In genomic region chr2:153090551-153091165, GRCm38 (mm10) we compare ENCODE assay signal across 11 mouse cellular contexts. TPM values are rescaled to one million over a fixed set of nuclear protein-coding genes. Genes with fewer than 3 reads are reported as not detected.
DNase-seq lines count a peak whose midpoint lies in the region; ATAC-seq and TF ChIP-seq lines count a peak whose summit lies in the region.
"Had no signal": no experiment of that assay in that cellular context is flagged by ENCODE, and none has a peak within 500 bp of the region (broad histone marks: within the 10 kb centered on the region; RNA-seq: fewer than 3 reads in every experiment).

No protein-coding gene starts in this region.

- 29% methylated on average over 10 of the region's 10 CpGs for WGBS in kidney, adult 2 months
- 8% methylated on average over 10 of the region's 10 CpGs for WGBS in liver, embryonic 14.5 days (ENCODE audit: insufficient replicate concordance)
- WGBS in small intestine, adult 2 months = 27% methylated on average over 10 of the region's 10 CpGs
- 49% methylated on average over 10 of the region's 10 CpGs for WGBS in midbrain, embryonic 15.5 days
- 51% methylated on average over 10 of the region's 10 CpGs for WGBS in midbrain, embryonic 14.5 days

- peak; percentile 21; the same call in 1 of the 2 replicates for ATAC-seq in liver, embryonic 14.5 days (ENCODE audit: insufficient read depth)
- ATAC-seq in midbrain, embryonic 15.5 days (replicated peaks) = no peak
- ATAC-seq in midbrain, embryonic 14.5 days (ENCODE audit: low FRiP score, low TSS enrichment) = no peak

- H3K27ac ChIP-seq in kidney, adult 2 months (ENCODE audit: insufficient read depth, low read depth, low read length) = no peak overlapping the region
- no peak overlapping the region for H3K27ac ChIP-seq in liver, embryonic 14.5 days
- peak overlapping the region; percentile 24 for H3K27ac ChIP-seq in small intestine, adult 2 months (ENCODE audit: insufficient read depth, low read depth, low read length)
- no peak overlapping the region for H3K27ac ChIP-seq in midbrain, embryonic 15.5 days
- H3K27ac ChIP-seq in midbrain, embryonic 14.5 days (replicated peaks; ENCODE audit: low read depth, low read length) = no peak overlapping the region
- H3K27ac ChIP-seq: kidney, embryonic 15.5 days; stomach, postnatal 0 days had no signal

- no peak overlapping the region for H3K4me3 ChIP-seq in kidney, adult 2 months (ENCODE audit: insufficient read depth, low read depth, low read length)
- H3K4me3 ChIP-seq in liver, embryonic 14.5 days (ENCODE audit: insufficient read depth in 1 of 2, low read depth in 2 of 2, low read length in 2 of 2) = no peak overlapping the region
- peak overlapping the region; percentile 33 for H3K4me3 ChIP-seq in small intestine, adult 2 months (ENCODE audit: low read depth, low read length)
- H3K4me3 ChIP-seq in midbrain, embryonic 15.5 days = no peak overlapping the region
- no peak overlapping the region for H3K4me3 ChIP-seq in midbrain, embryonic 14.5 days (replicated peaks; ENCODE audit: low read depth, low read length)
- H3K4me3 ChIP-seq: kidney, embryonic 15.5 days; myocyte had no signal

- H3K27me3 ChIP-seq in kidney, adult 2 months (replicated peaks; ENCODE audit: control insufficient read depth, insufficient read depth, low read length) = no peaks in the 10 kb centered on the region
- H3K27me3 ChIP-seq in liver, embryonic 14.5 days (ENCODE audit: control insufficient read depth, insufficient read depth, low read length) = no peaks in the 10 kb centered on the region
- H3K27me3 ChIP-seq in small intestine, adult 2 months (ENCODE audit: control insufficient read depth, insufficient read depth, low read length) = no peaks in the 10 kb centered on the region
- H3K27me3 ChIP-seq in midbrain, embryonic 15.5 days (replicated peaks) = no peaks in the 10 kb centered on the region
- H3K27me3 ChIP-seq in midbrain, embryonic 14.5 days (ENCODE audit: control insufficient read depth, insufficient read depth, low read length) = no peaks in the 10 kb centered on the region
- H3K27me3 ChIP-seq: kidney, embryonic 15.5 days had no signal

- H3K4me1 ChIP-seq in kidney, adult 2 months (ENCODE audit: control insufficient read depth, insufficient read depth, low read length) = no peaks in the 10 kb centered on the region
- H3K4me1 ChIP-seq in liver, embryonic 14.5 days (replicated peaks; ENCODE audit: control insufficient read depth in 2 of 2, insufficient read depth in 2 of 2, low read length in 1 of 2) = peaks cover 0 to 2% of the 10 kb centered on the region in 2 experiments; a peak in 1 of 4 replicates
- H3K4me1 ChIP-seq in small intestine, adult 2 months (ENCODE audit: control insufficient read depth, insufficient read depth, insufficient read length, low read length) = no peaks in the 10 kb centered on the region
- H3K4me1 ChIP-seq in midbrain, embryonic 15.5 days = no peaks in the 10 kb centered on the region
- H3K4me1 ChIP-seq in midbrain, embryonic 14.5 days (ENCODE audit: control insufficient read depth, insufficient read depth, low read length) = no peaks in the 10 kb centered on the region

- no peak for TF ChIP-seq CTCF in kidney, adult 2 months (conservative IDR thresholded peaks at IDR 0.05; ENCODE audit: insufficient read depth, insufficient read length, low read depth, low read length)
- no peak for TF ChIP-seq CTCF in liver, embryonic 14.5 days (IDR thresholded peaks at IDR 0.05; ENCODE audit: low read depth)
- TF ChIP-seq CTCF in small intestine, adult 2 months (IDR thresholded peaks at IDR 0.05; ENCODE audit: extremely low read depth, insufficient read length, insufficient replicate concordance, low read depth, low read length) = no peak

- TF ChIP-seq EP300 in liver, embryonic 14.5 days (IDR thresholded peaks at IDR 0.05; ENCODE audit: low read depth) = no peak

- TF ChIP-seq POLR2A in kidney, adult 2 months (IDR thresholded peaks at IDR 0.05; ENCODE audit: low read depth, low read length) = no peak
- no peak for TF ChIP-seq POLR2A in small intestine, adult 2 months (IDR thresholded peaks at IDR 0.05; ENCODE audit: low read depth, low read length)

- no peak overlapping the region; the same call in 1 of the 2 replicates for H3K4me2 ChIP-seq in liver, embryonic 14.5 days (ENCODE audit: low read depth)
- H3K4me2 ChIP-seq in midbrain, embryonic 15.5 days = no peak overlapping the region
- H3K4me2 ChIP-seq in midbrain, embryonic 14.5 days (ENCODE audit: low read length) = no peak overlapping the region
- H3K4me2 ChIP-seq: kidney, embryonic 15.5 days had no signal

- no peaks in the 10 kb centered on the region for H3K9me3 ChIP-seq in liver, embryonic 14.5 days (ENCODE audit: control insufficient read depth, low read length)
- H3K9me3 ChIP-seq in midbrain, embryonic 15.5 days = no peaks in the 10 kb centered on the region
- no peaks in the 10 kb centered on the region for H3K9me3 ChIP-seq in midbrain, embryonic 14.5 days (ENCODE audit: control insufficient read depth, low read length)
- H3K9me3 ChIP-seq: kidney, embryonic 15.5 days had no signal

- DNase-seq in kidney, adult 2 months = peak; percentile 42
- no peak for DNase-seq in kidney, adult 11 months
- DNase-seq in T-cell, adult 2 months (ENCODE audit: low spot score) = peak; percentile 13
- DNase-seq in liver, embryonic 14.5 days (ENCODE audit: low read depth in 3 of 3, low spot score in 3 of 3) = no peak
- no peak for DNase-seq in left cerebral cortex, adult 18-20 months (ENCODE audit: low spot score in 2 of 2)
- no peak for DNase-seq in midbrain, embryonic 14.5 days

- H3K9ac ChIP-seq in liver, embryonic 14.5 days (replicated peaks) = no peak overlapping the region
- H3K9ac ChIP-seq in midbrain, embryonic 15.5 days = no peak overlapping the region
- no peak overlapping the region for H3K9ac ChIP-seq in midbrain, embryonic 14.5 days (replicated peaks; ENCODE audit: low read length)
- H3K9ac ChIP-seq: kidney, embryonic 15.5 days had no signal

- no peaks in the 10 kb centered on the region for H3K36me3 ChIP-seq in kidney, adult 2 months (ENCODE audit: control insufficient read depth, insufficient read depth, low read length)
- no peaks in the 10 kb centered on the region for H3K36me3 ChIP-seq in liver, embryonic 14.5 days (replicated peaks; ENCODE audit: control insufficient read depth, insufficient read depth, low read depth)
- H3K36me3 ChIP-seq in small intestine, adult 2 months (ENCODE audit: control insufficient read depth, insufficient read depth, low read length) = no peaks in the 10 kb centered on the region
- H3K36me3 ChIP-seq in midbrain, embryonic 15.5 days (replicated peaks) = no peaks in the 10 kb centered on the region
- H3K36me3 ChIP-seq in midbrain, embryonic 14.5 days (ENCODE audit: control insufficient read depth, insufficient read depth, low read length) = no peaks in the 10 kb centered on the region
- H3K36me3 ChIP-seq: kidney, embryonic 15.5 days had no signal

RNA-seq across cellular contexts. Expression of gene Hck, which starts 17.6 kb away (rescaled TPM):
- polyA plus RNA-seq in kidney, adult 2 months (2012; rRNA removed) = 2.9 and 4.4 TPM in 2 replicates
- 5.9 and 6.0 TPM in 2 replicates for polyA plus RNA-seq in liver, embryonic 14.5 days (2012; rRNA removed)
- polyA plus RNA-seq in liver, embryonic 14.5 days (2014; fragmentation: Nextera tagmentation; extraction: Ambion mirVana) = 6.9 and 7.8 TPM in 2 replicates
- polyA plus RNA-seq in small intestine, adult 2 months (2012; rRNA removed) = 16.8 and 31.9 TPM in 2 replicates
- 2.9 and 3.3 TPM in 2 replicates for polyA plus RNA-seq in midbrain, embryonic 15.5 days (2015; fragmentation: Nextera tagmentation; extraction: Ambion mirVana)
- 1 to 10 TPM; 2.3 to 3.3 TPM for total RNA-seq in left cerebral cortex, adult 18-20 months (2021)
- 1.4 and 2.3 TPM in 2 replicates for polyA plus RNA-seq in midbrain, embryonic 14.5 days (2014; fragmentation: Nextera tagmentation; extraction: Ambion mirVana)

RNA-seq across cellular contexts. Expression of gene Ccm2l, which starts 24.9 kb away (rescaled TPM):
- 23.0 and 25.1 TPM in 2 replicates for polyA plus RNA-seq in kidney, adult 2 months (2012; rRNA removed)
- polyA plus RNA-seq in liver, embryonic 14.5 days (2012; rRNA removed) = 2.1 and 2.2 TPM in 2 replicates
- polyA plus RNA-seq in liver, embryonic 14.5 days (2014; fragmentation: Nextera tagmentation; extraction: Ambion mirVana) = 0.71 and 0.81 TPM in 2 replicates
- 6.9 and 9.2 TPM in 2 replicates for polyA plus RNA-seq in small intestine, adult 2 months (2012; rRNA removed)
- 1.7 and 2.7 TPM in 2 replicates for polyA plus RNA-seq in midbrain, embryonic 15.5 days (2015; fragmentation: Nextera tagmentation; extraction: Ambion mirVana)
- total RNA-seq in left cerebral cortex, adult 18-20 months (2021) = 1 to 10 TPM; 4.5 to 4.6 TPM
- 1.5 and 2.0 TPM in 2 replicates for polyA plus RNA-seq in midbrain, embryonic 14.5 days (2014; fragmentation: Nextera tagmentation; extraction: Ambion mirVana)
- polyA plus RNA-seq: myocyte had no signal

RNA-seq across cellular contexts. Expression of gene Xkr7, which starts 59.0 kb away (rescaled TPM):
- not detected in 2 replicates for polyA plus RNA-seq in kidney, adult 2 months (2012; rRNA removed)
- polyA plus RNA-seq in liver, embryonic 14.5 days (2012; rRNA removed) = not detected in 2 replicates
- polyA plus RNA-seq in liver, embryonic 14.5 days (2014; fragmentation: Nextera tagmentation; extraction: Ambion mirVana) = not detected in 2 replicates
- 0.09 and 0.15 TPM in 2 replicates for polyA plus RNA-seq in small intestine, adult 2 months (2012; rRNA removed)
- 1.9 and 2.1 TPM in 2 replicates for polyA plus RNA-seq in midbrain, embryonic 15.5 days (2015; fragmentation: Nextera tagmentation; extraction: Ambion mirVana)
- total RNA-seq in left cerebral cortex, adult 18-20 months (2021) = 1 to 10 TPM; 5.6 to 6.9 TPM
- polyA plus RNA-seq in midbrain, embryonic 14.5 days (2014; fragmentation: Nextera tagmentation; extraction: Ambion mirVana) = 1.0 and 2.1 TPM in 2 replicates
- polyA plus RNA-seq: kidney, embryonic 15.5 days; myocyte; stomach, postnatal 0 days had no signal

Comparison
In these comparisons a context has a peak if more than half of its experiments do, and no peak if none do; other contexts are left out.
1. DNase-seq: peak in kidney, adult 2 months (single experiment) and T-cell, adult 2 months (single experiment); none in kidney, adult 11 months (single experiment), liver, embryonic 14.5 days (0 of 3), left cerebral cortex, adult 18-20 months (0 of 2) and midbrain, embryonic 14.5 days (single experiment).